Mouse (Mus musculus) G1E (cell line): Measurements from ENCODE around the gene Enpp3.

Experiments used
- CTCF ChIP-seq: IDR thresholded peaks from 2 replicates; pipeline ENCODE4 v1.5.1; 2012; ENCODE audit warnings: low read depth, low read length, inconsistent platforms, mixed read lengths
- GATA2 ChIP-seq: IDR thresholded peaks from 2 replicates; pipeline ENCODE4 v1.6.1; 2012; ENCODE audit warnings: low read depth, low read length, inconsistent platforms, borderline replicate concordance
- POLR2AphosphoS5 ChIP-seq: IDR thresholded peaks from 2 replicates; pipeline ENCODE4 v1.6.1; 2012; ENCODE audit warnings: low read depth, low read length, inconsistent platforms; ENCODE audit not compliant: insufficient replicate concordance
- TAL1 ChIP-seq: conservative IDR thresholded peaks from 2 replicates; pipeline ENCODE4 v1.6.1; 2012; ENCODE audit warnings: low read depth, low read length, inconsistent platforms, mixed read lengths

DNA sequence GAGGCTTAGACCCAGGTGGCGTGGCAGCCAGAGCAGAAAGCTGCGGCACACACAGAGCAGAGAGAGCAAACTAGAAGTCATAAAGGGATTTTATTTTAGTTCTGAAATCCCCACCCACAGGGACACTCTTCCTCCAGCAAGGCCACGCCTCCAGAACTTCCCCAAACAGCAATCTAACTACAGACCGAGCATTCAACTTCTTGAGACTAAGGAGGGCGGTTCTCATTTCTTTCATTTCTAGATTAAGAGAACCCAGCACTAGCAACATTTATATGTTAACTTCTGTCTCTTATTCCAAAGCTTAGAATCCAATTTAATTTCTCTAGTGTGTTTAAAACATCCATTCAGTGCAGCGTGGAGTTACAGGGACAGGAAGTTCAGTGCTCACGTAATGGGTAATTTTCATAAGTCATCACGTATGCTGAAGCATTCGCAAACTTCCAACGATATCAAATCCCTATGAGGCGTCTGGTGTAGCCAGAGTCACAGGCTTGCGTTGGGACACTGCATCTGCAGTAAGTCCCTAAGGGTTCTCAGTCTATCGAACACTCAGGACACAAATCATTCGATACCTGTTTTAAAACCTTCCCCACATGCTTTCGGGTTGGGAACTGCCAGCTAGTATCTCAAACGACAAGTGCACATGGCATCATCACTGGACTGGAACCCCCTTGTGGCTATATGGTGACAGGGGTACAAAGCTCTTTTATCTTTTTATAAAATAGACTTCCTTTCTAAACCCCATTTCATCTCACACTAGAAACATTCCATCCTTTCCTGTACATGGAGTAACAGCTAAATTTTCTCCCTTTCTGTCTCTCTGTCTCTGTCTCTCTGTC, 18.7 kb downstream of the Enpp3 start:
- TF ChIP-seq CTCF = no peak
- no peak for TF ChIP-seq TAL1
- no peak for TF ChIP-seq POLR2AphosphoS5
- TF ChIP-seq GATA2 = no peak
